Comparison of ENCODE assay signal across 7 mouse cellular contexts in genomic region chr7:80134454-80135172, GRCm38 (mm10). TPM values are rescaled to one million over a fixed set of nuclear protein-coding genes. Genes with fewer than 3 reads are reported as not detected.
A peak's percentile ranks its signal among the peaks of the same experiment; 100 is the strongest.
DNase-seq lines count a peak whose midpoint lies in the region; ATAC-seq and TF ChIP-seq lines count a peak whose summit lies in the region.

No protein-coding gene starts in this region.

- DNase-seq in MEL (ENCODE audit: low read depth, low spot score) = no peak
- DNase-seq in adrenal gland, postnatal 10 days = peak; percentile 93
- peak; percentile 68 to 73 for DNase-seq in frontal cortex, postnatal 36 days (ENCODE audit: low spot score in 2 of 2)
- peak; percentile 93 for DNase-seq in hindbrain, postnatal 0 days (ENCODE audit: low spot score)
- peak; percentile 42 to 65 for DNase-seq in left cerebral cortex, adult 8-10 months (ENCODE audit: low spot score in 2 of 2)
- peak; percentile 51 to 80 for DNase-seq in urinary bladder, postnatal 36 days (ENCODE audit: low spot score in 2 of 2)

- no peak for TF ChIP-seq RAD21 in MEL (IDR thresholded peaks at IDR 0.05; ENCODE audit: low read depth, low read length)

- H3K36me3 ChIP-seq in MEL (ENCODE audit: control insufficient read depth in 1 of 2, insufficient read depth in 2 of 2, low read length in 2 of 2) = no peaks in the 10 kb centered on the region
- no peaks in the 10 kb centered on the region for H3K36me3 ChIP-seq in hindbrain, postnatal 0 days (ENCODE audit: insufficient read depth, low read length)

- WGBS in hindbrain, postnatal 0 days = 28% methylated on average over 8 of the region's 8 CpGs

- no peaks in the 10 kb centered on the region for H3K79me2 ChIP-seq in MEL (ENCODE audit: control insufficient read depth, insufficient read depth, low read length, poor library complexity)

- no peak overlapping the region for H3K4me2 ChIP-seq in hindbrain, postnatal 0 days (ENCODE audit: low read depth, low read length)

- H3K9me3 ChIP-seq in MEL (replicated peaks; ENCODE audit: insufficient read depth, low read length) = no peaks in the 10 kb centered on the region
- H3K9me3 ChIP-seq in hindbrain, postnatal 0 days (ENCODE audit: low read length) = no peaks in the 10 kb centered on the region; the same call in 1 of the 2 replicates

- ATAC-seq in hindbrain, postnatal 0 days = peak; percentile 82
- peak; percentile 29; the same call in 1 of the 2 replicates for ATAC-seq in megakaryocyte-erythroid progenitor cell, adult 5-6 weeks (replicated peaks; ENCODE audit: low FRiP score, low TSS enrichment, poor library complexity, severe bottlenecking)

- H3K9ac ChIP-seq in MEL (ENCODE audit: control insufficient read depth, low read depth, low read length, poor library complexity, severe bottlenecking) = no peak overlapping the region
- no peak overlapping the region for H3K9ac ChIP-seq in hindbrain, postnatal 0 days (replicated peaks; ENCODE audit: low read length)

- H3K27me3 ChIP-seq in MEL (ENCODE audit: control insufficient read depth in 1 of 2, insufficient read depth in 2 of 2, low read length in 2 of 2) = no peaks in the 10 kb centered on the region
- H3K27me3 ChIP-seq in hindbrain, postnatal 0 days (ENCODE audit: insufficient read depth, low read length) = no peaks in the 10 kb centered on the region

- no peak overlapping the region for H3K27ac ChIP-seq in MEL (ENCODE audit: control insufficient read depth, low read depth, low read length)
- H3K27ac ChIP-seq in hindbrain, postnatal 0 days = peak overlapping the region; percentile 78

- TF ChIP-seq POLR2A in MEL (IDR thresholded peaks at IDR 0.05; ENCODE audit: control insufficient read depth in 1 of 2, insufficient read depth in 1 of 2, low read depth in 1 of 2, low read length in 2 of 2, poor library complexity in 1 of 2) = no peak

- peaks cover 0 to 8% of the 10 kb centered on the region in 2 experiments; a peak in 1 of 4 replicates for H3K4me1 ChIP-seq in MEL (ENCODE audit: control insufficient read depth in 1 of 2, insufficient read depth in 2 of 2, low read length in 2 of 2)
- H3K4me1 ChIP-seq in hindbrain, postnatal 0 days (ENCODE audit: insufficient read depth, low read length) = peaks cover 4% of the 10 kb centered on the region; the same call in 1 of the 2 replicates

- TF ChIP-seq EP300 in MEL (IDR thresholded peaks at IDR 0.05; ENCODE audit: low read depth in 1 of 2, low read length in 2 of 2) = no peak

- TF ChIP-seq CTCF in MEL (IDR thresholded peaks at IDR 0.05 in 2 of 3, conservative IDR thresholded peaks at IDR 0.05 in 1 of 3; ENCODE audit: control insufficient read depth in 1 of 3, insufficient read depth in 1 of 3, low read depth in 2 of 3, low read length in 3 of 3, poor library complexity in 1 of 3, severe bottlenecking in 1 of 3) = no peak
- TF ChIP-seq CTCF in hindbrain, postnatal 0 days (IDR thresholded peaks at IDR 0.05; ENCODE audit: low read depth) = no peak

- no peak overlapping the region for H3K4me3 ChIP-seq in MEL (ENCODE audit: control insufficient read depth in 1 of 2, insufficient read depth in 1 of 2, low read depth in 2 of 2, low read length in 2 of 2)
- H3K4me3 ChIP-seq in hindbrain, postnatal 0 days (ENCODE audit: low read length) = no peak overlapping the region

TF ChIP-seq in MEL, 35 proteins besides CTCF, POLR2A, EP300 and RAD21:
- TF ChIP-seq ETS1 (IDR thresholded peaks at IDR 0.05; ENCODE audit: low read depth, low read length) = peak; percentile 25; the same call in 1 of the 2 replicates
- TF ChIP-seq ZMIZ1 (IDR thresholded peaks at IDR 0.05; ENCODE audit: low read depth, low read length) = no peak
- no peak for TF ChIP-seq POLR2AphosphoS5 (IDR thresholded peaks at IDR 0.05; ENCODE audit: borderline replicate concordance, low read depth, low read length)
- TF ChIP-seq RCOR1 (IDR thresholded peaks at IDR 0.05; ENCODE audit: low read depth, low read length) = no peak
- TF ChIP-seq MYC (IDR thresholded peaks at IDR 0.05; ENCODE audit: low read depth, low read length) = no peak
- no peak for TF ChIP-seq ZC3H11A (IDR thresholded peaks at IDR 0.05; ENCODE audit: low read depth, low read length)
- no peak for TF ChIP-seq POLR2AphosphoS2 (IDR thresholded peaks at IDR 0.05; ENCODE audit: low read length)
- no peak for TF ChIP-seq ZNF384 (IDR thresholded peaks at IDR 0.05; ENCODE audit: low read depth, low read length)
- no peak for TF ChIP-seq NELFE (IDR thresholded peaks at IDR 0.05; ENCODE audit: low read depth, low read length)
- TF ChIP-seq BHLHE40 (IDR thresholded peaks at IDR 0.05; ENCODE audit: borderline replicate concordance, low read depth, low read length) = no peak
- no peak for TF ChIP-seq TAL1 (IDR thresholded peaks at IDR 0.05; ENCODE audit: low read length)
- TF ChIP-seq CHD2 (IDR thresholded peaks at IDR 0.05; ENCODE audit: low read length) = peak; percentile 35
- no peak for TF ChIP-seq USF2 (IDR thresholded peaks at IDR 0.05; ENCODE audit: borderline replicate concordance in 1 of 2, insufficient read depth in 1 of 2, low read depth in 1 of 2, low read length in 2 of 2)
- no peak for TF ChIP-seq MAFK (IDR thresholded peaks at IDR 0.05; ENCODE audit: borderline replicate concordance, low read depth, low read length)
- no peak for TF ChIP-seq MAX (IDR thresholded peaks at IDR 0.05; ENCODE audit: low read length)

RNA-seq across cellular contexts. Expression of gene Idh2, which starts 19.4 kb away (rescaled TPM):
- 121 and 141 TPM in 2 replicates for total RNA-seq in MEL (2012; rRNA removed)
- 100 to 1,000 TPM; 181 to 268 TPM for polyA plus RNA-seq in MEL (2012; ENCODE audit: insufficient read depth in 1 of 2, insufficient read length in 2 of 2, low read depth in 1 of 2, low replicate concordance in 2 of 2, missing spikeins in 1 of 2)
- total RNA-seq in adrenal gland, postnatal 10 days (2021) = 100 to 1,000 TPM; 386 to 496 TPM
- 126 and 161 TPM in 2 replicates for total RNA-seq in hindbrain, postnatal 0 days (2014; rRNA removed)
- polyA plus RNA-seq in hindbrain, postnatal 0 days (2015; fragmentation: Nextera tagmentation; extraction: Ambion mirVana) = 152 and 158 TPM in 2 replicates
- total RNA-seq in left cerebral cortex, adult 8-10 months (2022) = 10 to 100 TPM; 61.7 to 68.1 (median 64.0) TPM
- total RNA-seq in megakaryocyte-erythroid progenitor cell, adult 5-6 weeks (2014; fragmentation: Nextera tagmentation) = 80.7 and 102 TPM in 2 replicates
- total RNA-seq in megakaryocyte-erythroid progenitor cell, adult 5-6 weeks (2017) = 117 and 132 TPM in 2 replicates

RNA-seq across cellular contexts. Expression of gene Sema4b, which starts 52.0 kb away (rescaled TPM):
- total RNA-seq in MEL (2012; rRNA removed) = 8.4 and 10.9 TPM in 2 replicates
- 10 to 100 TPM in 1 of 2 experiments, not detected in 1; 17.3 TPM for polyA plus RNA-seq in MEL (2012; ENCODE audit: insufficient read depth in 1 of 2, insufficient read length in 2 of 2, low read depth in 1 of 2, low replicate concordance in 2 of 2, missing spikeins in 1 of 2)
- total RNA-seq in adrenal gland, postnatal 10 days (2021) = 10 to 100 TPM; 39.0 to 44.3 TPM
- 47.5 and 49.5 TPM in 2 replicates for total RNA-seq in hindbrain, postnatal 0 days (2014; rRNA removed)
- polyA plus RNA-seq in hindbrain, postnatal 0 days (2015; fragmentation: Nextera tagmentation; extraction: Ambion mirVana) = 26.6 and 28.1 TPM in 2 replicates
- total RNA-seq in left cerebral cortex, adult 8-10 months (2022) = 10 to 100 TPM; 18.6 to 22.7 (median 20.6) TPM
- 8.3 and 13.4 TPM in 2 replicates for total RNA-seq in megakaryocyte-erythroid progenitor cell, adult 5-6 weeks (2014; fragmentation: Nextera tagmentation)
- total RNA-seq in megakaryocyte-erythroid progenitor cell, adult 5-6 weeks (2017) = 3.2 and 3.4 TPM in 2 replicates
